Mouse (Mus musculus) stomach, postnatal 0 days (tissue): Measurements from ENCODE around the gene Sec1. TPM values are rescaled to one million over a fixed set of nuclear protein-coding genes. Genes with fewer than 3 reads are reported as not detected.

Experiments used
- ATAC-seq: fragments of 200-750 bp; cut with Nextera tagmentation; 2 replicates; pipeline ENCODE4 v1.8.0; 2017; ENCODE audit not compliant: low FRiP score, low TSS enrichment
- DNase-seq: peaks from one replicate; pipeline ENCODE4 v3.0.0-alpha.2; 2016; ENCODE audit warnings: low spot score
- H3K27ac ChIP-seq: fragments of 300-500 bp; sonication (generic); replicated peaks from 2 replicates; pipeline ENCODE4 v1.5.1; 2014; ENCODE audit warnings: mild to moderate bottlenecking, control low read depth
- H3K27me3 ChIP-seq: fragments of 300-500 bp; sonication (generic); 2 replicates; pipeline ENCODE4 v1.6.1; 2014; ENCODE audit warnings: low read length; ENCODE audit not compliant: control insufficient read depth, insufficient read depth
- H3K36me3 ChIP-seq: fragments of 300-500 bp; sonication (generic); 2 replicates; pipeline ENCODE4 v1.6.1; 2014; ENCODE audit warnings: low read length, mixed read lengths; ENCODE audit not compliant: control insufficient read depth, insufficient read depth
- H3K4me1 ChIP-seq: fragments of 300-500 bp; sonication (generic); replicated peaks from 2 replicates; pipeline ENCODE4 v1.6.1; 2014; ENCODE audit warnings: antibody characterized with exemption; ENCODE audit not compliant: control insufficient read depth, insufficient read depth
- H3K4me2 ChIP-seq: fragments of 300-500 bp; sonication (generic); replicated peaks from 2 replicates; pipeline ENCODE4 v1.6.1; 2014; ENCODE audit warnings: low read depth, mild to moderate bottlenecking, control low read depth, moderate library complexity
- H3K4me3 ChIP-seq: fragments of 300-500 bp; sonication (generic); 2 replicates; pipeline ENCODE4 v1.5.1; 2014; ENCODE audit warnings: low read depth, low read length, control low read depth
- H3K9ac ChIP-seq: fragments of 300-500 bp; sonication (generic); 2 replicates; pipeline ENCODE4 v1.6.1; 2014; ENCODE audit warnings: mild to moderate bottlenecking, low read length, control low read depth, mixed read lengths
- H3K9me3 ChIP-seq: fragments of 300-500 bp; sonication (generic); 2 replicates; pipeline ENCODE4 v1.6.1; 2016; ENCODE audit warnings: low read length; ENCODE audit not compliant: control insufficient read depth
- CTCF ChIP-seq: IDR thresholded peaks from 2 replicates; pipeline ENCODE4 v1.5.1; 2016; ENCODE audit warnings: antibody characterized with exemption, low read depth, mild to moderate bottlenecking, moderate library complexity
- EP300 ChIP-seq: optimal IDR thresholded peaks from 2 replicates; pipeline ENCODE3; 2016; ENCODE audit warnings: antibody characterized with exemption
- WGBS: fragments of 180-500 bp; shearing (Covaris S2); extraction: QIAGEN DNeasy Blood & Tissue Kit; methylation state at CpG from one replicate; pipeline ENCODE4 v1.1.7; 2014; 5-methylcytosine and 5-hydroxymethylcytosine counted together
- polyA plus RNA-seq: library from polyadenylated mRNA; unstranded; fragments of >200 nt; fragmentation: Nextera tagmentation; extraction: Ambion mirVana; gene quantifications from 2 replicates; pipeline ENCODE4 v1.2.1, GENCODE M21; 2015

Sec1 gene
- polyA plus RNA-seq, 1 experiment from 2014 or later: 0.53 TPM

DNA sequence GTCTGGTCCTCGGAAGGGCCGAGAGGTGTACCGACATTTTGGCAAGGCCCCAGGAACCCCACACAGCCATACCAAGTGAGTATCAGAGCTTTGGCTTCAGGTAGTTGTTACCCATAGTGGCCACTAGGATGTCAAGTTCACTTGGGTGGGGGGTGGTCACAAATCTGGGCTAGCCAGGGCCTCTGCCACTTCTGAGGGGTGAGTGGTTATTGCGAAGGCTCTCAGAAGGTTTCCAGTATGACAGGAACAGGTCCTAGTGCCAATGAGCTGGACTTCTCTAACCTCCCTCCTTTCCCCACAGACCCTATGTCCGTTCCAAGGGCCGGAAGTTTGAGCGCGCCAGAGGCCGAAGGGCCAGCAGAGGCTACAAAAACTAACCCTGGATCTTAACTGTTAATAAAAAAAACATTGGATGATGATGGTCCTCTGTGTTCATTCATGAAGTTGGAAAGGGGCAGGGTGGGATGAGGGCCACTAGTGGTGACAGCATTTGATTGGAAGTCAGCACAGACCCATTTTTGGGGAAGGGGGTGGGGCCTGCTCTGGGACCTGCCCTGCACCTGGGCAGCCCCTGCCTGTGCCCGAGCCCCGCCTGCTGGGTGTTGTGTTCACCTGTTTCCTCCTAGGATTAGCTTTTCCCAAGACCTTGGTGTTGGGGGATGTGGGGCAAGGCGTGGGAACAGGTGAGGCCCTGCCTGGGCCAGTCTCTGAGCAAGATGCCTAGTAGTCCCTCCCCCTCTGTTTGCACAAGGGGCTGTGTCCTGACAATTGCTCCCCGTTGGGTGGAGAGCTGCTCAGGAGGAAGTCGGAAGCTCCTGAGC is 26.4 kb upstream of the Sec1 start, which contains the start of gene Fam83e:
Fam83e (plus strand) TSS at position 800 of the 821 bp plus-strand sequence.
- TF ChIP-seq EP300 (no peak), CTCF (peak; percentile 52)
- peaks cover 11% of the 10 kb centered on the region; the same call in 1 of the 2 replicates for H3K4me1 ChIP-seq
- ATAC-seq: peak; percentile 83
- H3K36me3 ChIP-seq: peaks cover 22% of the 10 kb centered on the region
- no peaks in the 10 kb centered on the region for H3K9me3 ChIP-seq
- peak within 1 kb of the TSS; percentile 27 for H3K4me3 ChIP-seq
- WGBS: 54% methylated on average over 13 of the region's 14 CpGs
- DNase-seq: peak; percentile 91
- peak within 1 kb of the TSS; percentile 59 for H3K9ac ChIP-seq
- H3K27ac ChIP-seq: peak within 1 kb of the TSS; percentile 78
- H3K4me2 ChIP-seq: peak within 1 kb of the TSS; percentile 86
- no peaks in the 10 kb centered on the region for H3K27me3 ChIP-seq

GRCm38 (mm10) chr7:45719738-45720412 is 25.7 kb upstream of the Sec1 start:
- Histone ChIP-seq H3K36me3 (peaks cover 22% of the 10 kb centered on the region), H3K9me3 (no peaks in the 10 kb centered on the region), H3K4me2 (peak overlapping the region; percentile 86), H3K27ac (peak overlapping the region; percentile 24; the same call in 1 of the 2 replicates), H3K4me1 (peaks cover 13% of the 10 kb centered on the region; the same call in 1 of the 2 replicates), H3K27me3 (no peaks in the 10 kb centered on the region), H3K4me3 (0 out of 2 replicates have a peak overlapping the region, but pooled peaks have one; percentile 79), H3K9ac (no peak overlapping the region)
- DNase-seq: no peak
- TF ChIP-seq CTCF (no peak), EP300 (no peak)
- no peak for ATAC-seq
- WGBS: 84% methylated on average over 15 of the region's 16 CpGs

GRCm38 (mm10) chr7:45719180-45719579 is 25.0 kb upstream of the Sec1 start:
- Histone ChIP-seq H3K4me2 (peak overlapping the region; percentile 86), H3K27me3 (no peaks in the 10 kb centered on the region), H3K36me3 (peaks cover 19% of the 10 kb centered on the region), H3K9me3 (no peaks in the 10 kb centered on the region), H3K27ac (peak overlapping the region; percentile 95; the same call in 1 of the 2 replicates), H3K4me1 (peaks cover 13% of the 10 kb centered on the region; the same call in 1 of the 2 replicates), H3K4me3 (peak overlapping the region; percentile 79), H3K9ac (peak overlapping the region; percentile 89)
- DNase-seq: peak; percentile 16
- no peak for TF ChIP-seq CTCF
- TF ChIP-seq EP300: no peak
- 68% methylated on average over 10 of the region's 10 CpGs for WGBS
- ATAC-seq: no peak

- H3K9ac ChIP-seq: peak overlapping the region; percentile 89
- no peak for TF ChIP-seq EP300
- no peak for TF ChIP-seq CTCF
- peak overlapping the region; percentile 86 for H3K4me2 ChIP-seq
- H3K9me3 ChIP-seq: no peaks in the 10 kb centered on the region
- peaks cover 13% of the 10 kb centered on the region; the same call in 1 of the 2 replicates for H3K4me1 ChIP-seq
- ATAC-seq (no peak), DNase-seq (no peak)
- H3K27ac ChIP-seq: peak overlapping the region; percentile 95
- H3K4me3 ChIP-seq: peak overlapping the region; percentile 79
- H3K36me3 ChIP-seq: peaks cover 16% of the 10 kb centered on the region
- H3K27me3 ChIP-seq: no peaks in the 10 kb centered on the region
- WGBS: under 1% methylated on average over 20 of the region's 20 CpGs
These were observed 24.1 kb upstream of the Sec1 start for GRCm38 (mm10) chr7:45718331-45718730.

DNA sequence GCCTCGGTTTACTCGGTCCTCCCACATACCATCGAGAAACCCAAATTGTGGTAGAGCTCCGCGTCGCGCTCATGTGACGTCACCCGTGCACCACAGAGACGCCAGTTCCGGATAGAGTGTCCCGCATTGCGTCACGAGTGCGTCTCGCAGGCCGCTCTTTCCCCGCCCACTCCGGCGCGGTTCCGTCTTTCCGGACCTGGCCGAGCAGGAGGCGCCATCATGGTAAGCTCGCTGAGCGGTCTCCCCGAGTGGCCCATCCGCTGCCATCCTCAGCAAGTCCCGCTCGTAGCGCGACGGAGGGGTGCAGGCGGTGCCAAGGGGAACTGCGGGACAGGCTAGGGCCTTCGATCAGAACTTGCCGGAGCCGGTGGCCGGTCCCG is 23.7 kb upstream of the Sec1 start, which contains the start of gene Sphk2:
Sphk2 (minus strand) TSS at position 85 of the 380 bp plus-strand sequence.
- under 1% methylated on average over 41 of the region's 41 CpGs for WGBS
- Histone ChIP-seq H3K4me2 (peak within 1 kb of the TSS; percentile 91), H3K36me3 (peaks cover 17% of the 10 kb centered on the region; the same call in 1 of the 2 replicates), H3K27me3 (no peaks in the 10 kb centered on the region), H3K4me3 (peak within 1 kb of the TSS; percentile 79), H3K9ac (peak within 1 kb of the TSS; percentile 89), H3K4me1 (peaks cover 13% of the 10 kb centered on the region; the same call in 1 of the 2 replicates), H3K9me3 (no peaks in the 10 kb centered on the region), H3K27ac (peak within 1 kb of the TSS; percentile 95)
- peak; percentile 28; the same call in 1 of the 2 replicates for TF ChIP-seq CTCF
- peak; percentile 67 for TF ChIP-seq EP300
- ATAC-seq (peak; percentile 45), DNase-seq (peak; percentile 98)
